Mouse (Mus musculus) activated CD4-positive, CD25-positive, alpha-beta regulatory T cell, adult 9 weeks (primary cell): ENCODE results near the gene Ndufs1. TPM values are rescaled to one million over a fixed set of nuclear protein-coding genes. Genes with fewer than 3 reads are reported as not detected.

Experiments used
- polyA plus RNA-seq: library from polyadenylated mRNA; unstranded; fragments of 100-300 nt; shearing (Covaris generic); gene quantifications from one replicate; pipeline ENCODE4 v1.2.1, GENCODE M21; 2017

The Ndufs1 gene
- 107 TPM for polyA plus RNA-seq

GRCm38 (mm10) chr1:63176604-63177421, at the start of gene Ndufs1, which contains the start of gene Eef1b2:
Gene Ndufs1 (minus strand): TSS chr1:63176833.
Gene Eef1b2 (plus strand): TSS chr1:63176825.

GRCm38 (mm10) chr1:63214271-63214558, 37.6 kb upstream of the Ndufs1 start, which contains the start of gene Gpr1:
Gene Gpr1 (minus strand): TSS chr1:63214543.

GRCm38 (mm10) chr1:63114136-63114781, 62.4 kb downstream of the Ndufs1 start, which contains the start of gene Ino80d:
Gene Ino80d (minus strand): TSS chr1:63114667.

Other genes starting within 250 kb of the Ndufs1 start
- gene Ino80d, start 62.2 kb downstream of the Ndufs1 start, polyA plus RNA-seq = 19.3 TPM
- 478 TPM for gene Eef1b2, start within 50 bp of the Ndufs1 start, polyA plus RNA-seq
- gene Gpr1, start 37.7 kb upstream of the Ndufs1 start, polyA plus RNA-seq = not detected
- gene Zdbf2, start 96.4 kb upstream of the Ndufs1 start, polyA plus RNA-seq = not detected